12 mouse cellular contexts compared by ENCODE assay signal in genomic region chr3:67732858-67733257, GRCm38 (mm10).
"Had no signal": no experiment of that assay in that cellular context is flagged by ENCODE, and none has a peak within 500 bp of the region (broad histone marks: within the 10 kb centered on the region; RNA-seq: fewer than 3 reads in every experiment).

No protein-coding gene starts in this region.

- H3K4me3 ChIP-seq: limb, embryonic 15.5 days; liver, embryonic 12.5 days; lung, embryonic 15.5 days; midbrain, embryonic 13.5 days; neural tube, embryonic 12.5 days; stomach, embryonic 15.5 days had no signal

- H3K9me3 ChIP-seq: limb, embryonic 15.5 days; liver, embryonic 12.5 days; lung, embryonic 15.5 days; midbrain, embryonic 13.5 days; neural tube, embryonic 12.5 days; stomach, embryonic 15.5 days had no signal

- ATAC-seq: intestine, embryonic 16.5 days; liver, embryonic 12.5 days; midbrain, embryonic 13.5 days had no signal

- H3K27me3 ChIP-seq: limb, embryonic 15.5 days; liver, embryonic 12.5 days; lung, embryonic 15.5 days; midbrain, embryonic 13.5 days; neural tube, embryonic 12.5 days; stomach, embryonic 15.5 days had no signal

- H3K27ac ChIP-seq: limb, embryonic 15.5 days; liver, embryonic 12.5 days; lung, embryonic 15.5 days; midbrain, embryonic 13.5 days; neural tube, embryonic 12.5 days; stomach, embryonic 15.5 days had no signal

- H3K9ac ChIP-seq: limb, embryonic 15.5 days; liver, embryonic 12.5 days; lung, embryonic 15.5 days; midbrain, embryonic 13.5 days; neural tube, embryonic 12.5 days; stomach, embryonic 15.5 days had no signal

- H3K4me2 ChIP-seq: limb, embryonic 15.5 days; liver, embryonic 12.5 days; lung, embryonic 15.5 days; midbrain, embryonic 13.5 days; neural tube, embryonic 12.5 days; stomach, embryonic 15.5 days had no signal

- DNase-seq: kidney, adult 9 months; kidney, postnatal 14 days; lung, postnatal 14 days; thymus, adult 2 months; thymus, postnatal 25 days had no signal

- H3K36me3 ChIP-seq: limb, embryonic 15.5 days; liver, embryonic 12.5 days; lung, embryonic 15.5 days; midbrain, embryonic 13.5 days; neural tube, embryonic 12.5 days; stomach, embryonic 15.5 days had no signal

- H3K4me1 ChIP-seq: limb, embryonic 15.5 days; liver, embryonic 12.5 days; lung, embryonic 15.5 days; midbrain, embryonic 13.5 days; neural tube, embryonic 12.5 days; stomach, embryonic 15.5 days had no signal
